Mouse (Mus musculus): ENCODE results near the gene Ccdc149.

GRCm38 (mm10) chr5:52415917-52416316 lies 55.4 kb downstream of the Ccdc149 start:
- TF ChIP-seq CTCF (IDR thresholded peaks at IDR 0.05; ENCODE audit: low read depth, low read length) (no peak), POLR2A (IDR thresholded peaks at IDR 0.05; ENCODE audit: borderline replicate concordance, low read depth, low read length) (no peak)
